Mouse (Mus musculus) myocyte (in vitro differentiated cells): ENCODE data around the gene Eml6. TPM values are rescaled to one million over a fixed set of nuclear protein-coding genes. Genes with fewer than 3 reads are reported as not detected.

Experiments used
- H3K27me3 ChIP-seq: one replicate; pipeline ENCODE4 v1.6.1; 2011; ENCODE audit not compliant: control insufficient read depth, insufficient read depth, insufficient read length
- H3K36me3 ChIP-seq: one replicate; pipeline ENCODE4 v1.6.1; 2011; ENCODE audit not compliant: control insufficient read depth, insufficient read depth
- H3K4me2 ChIP-seq: one replicate; pipeline ENCODE4 v1.6.1; 2011; ENCODE audit warnings: low read depth, control low read depth
- H3K4me3 ChIP-seq: one replicate; pipeline ENCODE4 v1.5.1; 2011; ENCODE audit warnings: mild to moderate bottlenecking, control low read depth, moderate library complexity
- H3K79me2 ChIP-seq: one replicate; pipeline ENCODE4 v1.6.1; 2011; ENCODE audit not compliant: control insufficient read depth, insufficient read depth
- H3ac ChIP-seq: one replicate; pipeline ENCODE4 v1.6.1; 2011; ENCODE audit not compliant: control insufficient read depth, insufficient read length
- CEBPB ChIP-seq: IDR thresholded peaks from 2 replicates; pipeline ENCODE4 v1.6.1; 2011; ENCODE audit warnings: mild to moderate bottlenecking, moderate library complexity; ENCODE audit not compliant: poor library complexity, insufficient read depth, severe bottlenecking
- E2F4 ChIP-seq: IDR thresholded peaks from one replicate; pipeline ENCODE4 v1.6.1; 2011; ENCODE audit warnings: mild to moderate bottlenecking, control low read depth, moderate library complexity; ENCODE audit not compliant: insufficient read depth
- MAX ChIP-seq: IDR thresholded peaks from one replicate; pipeline ENCODE4 v1.6.1; 2011; ENCODE audit warnings: low read depth, mild to moderate bottlenecking, control low read depth
- MYOD1 ChIP-seq, 3 experiments: IDR thresholded peaks; one replicate each; pipeline ENCODE4 v1.6.1; 2011; ENCODE audit warnings: control low read depth in 2 of 3, low read depth in 2 of 3, mild to moderate bottlenecking in 2 of 3, moderate library complexity in 1 of 3; ENCODE audit not compliant: insufficient read length in 2 of 3, control insufficient read depth in 1 of 3
- MYOG ChIP-seq, 3 experiments: IDR thresholded peaks; one replicate each; pipeline ENCODE4 v1.6.1; 2011; ENCODE audit warnings: control low read depth in 2 of 3, low read depth in 2 of 3, mild to moderate bottlenecking in 2 of 3; ENCODE audit not compliant: insufficient read length in 2 of 3, control insufficient read depth in 1 of 3, insufficient read depth in 1 of 3
- POLR2A ChIP-seq: IDR thresholded peaks from one replicate; pipeline ENCODE4 v1.6.1; 2011; ENCODE audit warnings: low read depth, mild to moderate bottlenecking, control low read depth, moderate library complexity; ENCODE audit not compliant: insufficient read length
- POLR2AphosphoS2 ChIP-seq: IDR thresholded peaks from one replicate; pipeline ENCODE4 v1.6.1; 2011; ENCODE audit warnings: low read depth, control low read depth; ENCODE audit not compliant: insufficient read length
- REST ChIP-seq: IDR thresholded peaks from one replicate; pipeline ENCODE4 v1.6.1; 2011; ENCODE audit warnings: mild to moderate bottlenecking, control low read depth, moderate library complexity; ENCODE audit not compliant: insufficient read depth, insufficient read length
- SRF ChIP-seq: IDR thresholded peaks from one replicate; pipeline ENCODE4 v1.6.1; 2011; ENCODE audit warnings: low read depth; ENCODE audit not compliant: control insufficient read depth, insufficient read length
- TCF12 ChIP-seq: IDR thresholded peaks from one replicate; pipeline ENCODE4 v1.6.1; 2011; ENCODE audit warnings: mild to moderate bottlenecking, control low read depth; ENCODE audit not compliant: poor library complexity, insufficient read depth, severe bottlenecking
- TCF3 ChIP-seq: IDR thresholded peaks from one replicate; pipeline ENCODE4 v1.6.1; 2011; ENCODE audit warnings: low read depth, control low read depth; ENCODE audit not compliant: insufficient read length
- USF1 ChIP-seq: IDR thresholded peaks from one replicate; pipeline ENCODE4 v1.6.1; 2011; ENCODE audit warnings: low read depth, mild to moderate bottlenecking, control low read depth, moderate library complexity
- polyA plus RNA-seq: library from polyadenylated mRNA; unstranded; fragments of >200 nt; fragmentation: generic; extraction: Trizol; gene quantifications from one replicate; pipeline ENCODE4 v1.2.1, GENCODE M21; 2012; ENCODE audit warnings: missing spikeins

The Eml6 gene
- polyA plus RNA-seq, 1 experiment: 0.41 TPM

DNA sequence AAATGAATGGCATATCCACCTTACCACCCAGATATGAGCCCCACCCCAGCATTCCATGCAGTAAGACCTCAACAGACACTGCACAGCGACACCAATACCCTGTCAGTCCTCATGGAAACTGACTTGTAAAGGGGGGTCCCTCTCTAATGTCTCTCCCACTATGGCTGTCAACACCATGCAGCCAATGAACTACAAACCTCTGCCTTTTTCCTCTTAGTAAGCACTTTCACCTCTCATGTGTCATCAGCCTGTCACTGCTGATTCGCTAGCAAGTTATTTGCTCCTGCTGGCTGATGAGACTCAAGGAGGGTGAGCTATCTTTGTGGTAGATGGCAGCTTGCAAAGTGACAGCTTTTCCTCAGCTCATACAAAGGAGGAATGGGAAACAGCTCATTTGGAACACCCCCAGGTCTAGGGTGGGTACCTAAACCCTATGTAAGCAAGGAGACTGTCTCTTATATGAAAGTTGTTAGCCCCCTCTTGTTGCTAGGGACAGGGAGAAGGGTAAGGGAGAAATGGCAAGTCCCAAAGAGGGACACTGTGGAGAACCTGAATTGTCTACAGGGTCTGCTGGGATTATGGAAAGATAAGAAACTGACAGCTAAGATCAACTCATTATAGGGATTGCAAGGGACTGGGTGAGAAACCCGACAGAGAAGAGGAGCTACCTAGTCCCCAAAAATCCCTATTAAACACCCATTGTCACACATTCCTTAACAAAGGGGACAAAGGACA, 255.0 kb downstream of the Eml6 start:
- H3ac ChIP-seq: no peak overlapping the region

GRCm38 (mm10) chr11:29768523-29768922, 257.3 kb downstream of the Eml6 start:
- Histone ChIP-seq H3K27me3 (no peaks in the 10 kb centered on the region), H3K4me3 (no peak overlapping the region), H3K4me2 (no peak overlapping the region), H3ac (no peak overlapping the region), H3K36me3 (no peaks in the 10 kb centered on the region), H3K79me2 (no peaks in the 10 kb centered on the region)
- no peak for TF ChIP-seq MAX
- TF ChIP-seq USF1: no peak
- TF ChIP-seq TCF3: no peak
- no peak for TF ChIP-seq CEBPB
- no peak for TF ChIP-seq MYOG (IDR thresholded peaks at IDR 0.05; ENCODE audit: control insufficient read depth in 1 of 3, insufficient read depth in 1 of 3, insufficient read length in 2 of 3, low read depth in 2 of 3)
- TF ChIP-seq TCF12: no peak
- no peak for TF ChIP-seq MYOD1 (IDR thresholded peaks at IDR 0.05; ENCODE audit: control insufficient read depth in 1 of 3, insufficient read length in 2 of 3, low read depth in 2 of 3)
- TF ChIP-seq E2F4: no peak
- no peak for TF ChIP-seq POLR2AphosphoS2
- no peak for TF ChIP-seq POLR2A
- TF ChIP-seq REST: no peak
- TF ChIP-seq SRF: no peak

More for the DNA sequence above, 255.0 kb downstream of the Eml6 start:
- H3K36me3 ChIP-seq: no peaks in the 10 kb centered on the region
- H3K79me2 ChIP-seq: no peaks in the 10 kb centered on the region
- TF ChIP-seq MYOD1 (IDR thresholded peaks at IDR 0.05; ENCODE audit: control insufficient read depth in 1 of 3, insufficient read length in 2 of 3, low read depth in 2 of 3) (no peak), USF1 (no peak), MYOG (IDR thresholded peaks at IDR 0.05; ENCODE audit: control insufficient read depth in 1 of 3, insufficient read depth in 1 of 3, insufficient read length in 2 of 3, low read depth in 2 of 3) (no peak), POLR2AphosphoS2 (no peak), POLR2A (no peak), CEBPB (no peak), E2F4 (no peak), REST (no peak), TCF3 (no peak), SRF (no peak), MAX (no peak), TCF12 (no peak)
- no peak overlapping the region for H3K4me3 ChIP-seq
- H3K27me3 ChIP-seq: no peaks in the 10 kb centered on the region
- no peak overlapping the region for H3K4me2 ChIP-seq

DNA sequence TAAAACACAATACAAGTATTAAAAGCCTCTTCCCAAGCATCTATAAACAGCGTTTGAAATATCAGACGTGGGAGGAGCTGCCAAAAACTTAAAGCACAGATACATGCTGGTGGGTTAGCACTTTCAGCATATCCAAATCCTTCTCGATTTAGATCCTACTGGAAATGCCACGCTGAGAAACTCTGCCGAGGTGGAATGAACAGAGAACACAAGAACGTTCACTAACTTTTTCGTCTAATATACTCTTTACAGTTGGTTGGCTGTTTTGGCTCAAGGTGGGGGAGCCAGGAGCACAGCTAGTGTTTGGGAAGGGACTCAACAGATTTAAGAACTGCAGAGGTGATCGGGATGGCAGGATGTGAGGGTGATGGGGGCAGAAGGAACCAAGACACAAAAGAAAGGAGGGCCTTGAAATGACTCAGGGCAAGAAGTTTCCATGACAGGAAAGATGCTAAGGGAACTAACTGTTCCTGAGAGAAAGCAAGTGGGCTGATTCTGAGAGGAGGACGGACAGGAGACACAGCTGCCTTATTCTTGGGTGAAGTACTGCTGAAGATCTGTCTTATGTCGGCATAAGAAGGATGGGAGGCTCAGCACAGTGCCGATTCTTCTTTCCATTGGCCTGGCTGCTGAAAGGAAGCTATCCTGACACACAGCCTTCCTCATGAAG, 259.4 kb downstream of the Eml6 start:
- Histone ChIP-seq H3K36me3 (no peaks in the 10 kb centered on the region), H3K4me3 (no peak overlapping the region), H3K4me2 (no peak overlapping the region), H3K79me2 (no peaks in the 10 kb centered on the region), H3K27me3 (no peaks in the 10 kb centered on the region), H3ac (no peak overlapping the region)
- TF ChIP-seq MYOG (IDR thresholded peaks at IDR 0.05; ENCODE audit: control insufficient read depth in 1 of 3, insufficient read depth in 1 of 3, insufficient read length in 2 of 3, low read depth in 2 of 3) (no peak), CEBPB (no peak), POLR2A (no peak), REST (no peak), POLR2AphosphoS2 (no peak), MYOD1 (IDR thresholded peaks at IDR 0.05; ENCODE audit: control insufficient read depth in 1 of 3, insufficient read length in 2 of 3, low read depth in 2 of 3) (no peak), TCF12 (no peak)

DNA sequence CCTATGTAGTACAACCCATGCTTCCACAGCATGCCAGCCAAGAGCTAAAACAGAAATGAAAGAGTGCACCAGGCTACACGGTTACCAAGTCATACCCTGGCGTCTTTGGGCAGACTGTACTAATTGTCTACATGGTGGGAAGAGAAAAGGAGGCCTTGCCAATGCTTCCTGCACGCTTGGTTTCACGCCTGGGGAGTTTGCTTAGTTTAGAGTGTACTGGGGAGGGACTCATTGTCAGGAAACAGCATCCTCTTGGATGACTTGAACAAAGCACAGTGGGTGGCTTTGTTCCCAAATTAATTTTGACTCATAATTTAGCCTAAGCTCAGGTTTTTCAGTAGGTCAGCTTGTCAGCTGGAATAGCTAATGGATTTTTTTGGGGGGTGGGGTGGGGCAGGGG, 260.8 kb downstream of the Eml6 start:
- H3ac ChIP-seq: no peak overlapping the region
- TF ChIP-seq POLR2AphosphoS2 (no peak), MYOD1 (IDR thresholded peaks at IDR 0.05; ENCODE audit: control insufficient read depth in 1 of 3, insufficient read length in 2 of 3, low read depth in 2 of 3) (no peak), CEBPB (no peak), USF1 (no peak), POLR2A (no peak), MAX (no peak), MYOG (IDR thresholded peaks at IDR 0.05; ENCODE audit: control insufficient read depth in 1 of 3, insufficient read depth in 1 of 3, insufficient read length in 2 of 3, low read depth in 2 of 3) (no peak), E2F4 (no peak), REST (no peak), TCF12 (no peak), SRF (no peak), TCF3 (no peak)
- H3K4me3 ChIP-seq: no peak overlapping the region
- no peaks in the 10 kb centered on the region for H3K36me3 ChIP-seq
- H3K79me2 ChIP-seq: no peaks in the 10 kb centered on the region
- H3K4me2 ChIP-seq: no peak overlapping the region
- H3K27me3 ChIP-seq: no peaks in the 10 kb centered on the region
